Mouse (Mus musculus): ENCODE measurements around the gene Vps52. TPM values are rescaled to one million over a fixed set of nuclear protein-coding genes. Genes with fewer than 3 reads are reported as not detected.
"Not testable (repeated sequence)": the region's sequence is repeated elsewhere in the genome, so short reads cannot be mapped to it uniquely, and the experiment has no call there.

The Vps52 gene
- polyA plus RNA-seq, 1 experiment from 2014 or later, result 49.1 TPM

DNA sequence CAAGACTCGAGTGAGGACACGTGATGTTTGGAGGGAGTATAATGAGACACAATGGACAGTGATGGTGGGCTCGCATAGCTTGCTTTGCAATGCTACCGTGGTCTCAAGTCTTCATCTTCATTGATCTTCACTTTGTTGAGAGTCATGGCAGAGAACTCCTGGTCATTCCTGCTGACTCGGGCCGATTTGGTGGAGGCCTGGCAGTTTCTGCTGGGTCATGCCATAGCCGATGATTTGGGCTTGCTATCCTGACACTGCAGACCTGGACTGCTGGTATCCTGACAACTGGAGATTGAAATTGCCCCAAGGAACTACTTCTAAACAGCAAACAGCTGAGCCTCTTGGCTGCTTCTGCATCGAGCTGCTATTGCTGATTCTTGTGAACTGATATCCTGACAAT, 39.3 kb downstream of the Vps52 start:
- Histone ChIP-seq H3K27ac (ENCODE audit: low read depth, low read length) (no peak overlapping the region), H3K4me1 (replicated peaks; ENCODE audit: control insufficient read depth, insufficient read depth, low read length) (peaks cover 3% of the 10 kb centered on the region; the same call in 1 of the 2 replicates), H3K9me3 (ENCODE audit: control insufficient read depth, low read length) (no peaks in the 10 kb centered on the region), H3K4me2 (no peak overlapping the region), H3K36me3 (ENCODE audit: control insufficient read depth, insufficient read depth, low read length) (no peaks in the 10 kb centered on the region), H3K4me3 (ENCODE audit: low read depth, low read length) (no peak overlapping the region), H3K9ac (ENCODE audit: low read depth, low read length) (no peak overlapping the region), H3K27me3 (replicated peaks; ENCODE audit: control insufficient read depth, insufficient read depth, low read length) (peaks cover 4% of the 10 kb centered on the region)
- 86% methylated on average over 8 of the region's 8 CpGs for WGBS
- DNase-seq (ENCODE audit: low spot score) (no peak), ATAC-seq (replicated peaks; ENCODE audit: low FRiP score) (no peak)

DNA sequence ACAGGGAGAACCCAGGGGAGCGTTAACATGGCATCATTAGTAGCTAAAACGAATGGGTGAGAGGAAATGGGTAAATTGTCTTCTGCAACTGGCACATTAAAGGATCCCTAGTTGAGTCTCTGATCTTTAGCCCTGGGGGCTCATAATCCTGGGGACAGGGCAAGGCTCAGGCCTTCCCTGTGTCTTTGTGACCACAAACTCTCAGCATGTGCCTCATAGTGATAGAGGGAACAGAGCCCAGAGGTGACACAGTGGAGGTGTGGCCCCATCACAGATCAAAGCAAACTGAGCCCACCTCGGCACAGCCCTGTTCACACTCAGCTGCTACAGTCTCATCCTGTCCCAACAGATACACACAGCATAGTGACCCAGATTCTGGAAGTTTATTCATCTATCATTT, 40.0 kb downstream of the Vps52 start:
- peaks cover 10% of the 10 kb centered on the region for H3K27me3 ChIP-seq (replicated peaks; ENCODE audit: control insufficient read depth, insufficient read depth, low read length)

GRCm38 (mm10) chr17:33997025-33997424, 41.4 kb downstream of the Vps52 start:
- 82% methylated on average over 2 of the region's 2 CpGs for WGBS
- H3K27me3 ChIP-seq (replicated peaks; ENCODE audit: control insufficient read depth, insufficient read depth, low read length), result peaks cover 16% of the 10 kb centered on the region

More for the DNA sequence above, 40.0 kb downstream of the Vps52 start:
- H3K9ac ChIP-seq (ENCODE audit: low read depth, low read length), result no peak overlapping the region
- H3K4me3 ChIP-seq (ENCODE audit: low read depth, low read length), result no peak overlapping the region
- no peak for ATAC-seq (replicated peaks; ENCODE audit: low FRiP score)
- DNase-seq (ENCODE audit: low spot score), result no peak
- no peaks in the 10 kb centered on the region for H3K9me3 ChIP-seq (ENCODE audit: control insufficient read depth, low read length)
- H3K4me2 ChIP-seq, result no peak overlapping the region
- no peaks in the 10 kb centered on the region for H3K36me3 ChIP-seq (ENCODE audit: control insufficient read depth, insufficient read depth, low read length)
- 45% methylated on average over 3 of the region's 3 CpGs for WGBS
- peaks cover 5% of the 10 kb centered on the region; the same call in 1 of the 2 replicates for H3K4me1 ChIP-seq (replicated peaks; ENCODE audit: control insufficient read depth, insufficient read depth, low read length)
- no peak overlapping the region for H3K27ac ChIP-seq (ENCODE audit: low read depth, low read length)

DNA sequence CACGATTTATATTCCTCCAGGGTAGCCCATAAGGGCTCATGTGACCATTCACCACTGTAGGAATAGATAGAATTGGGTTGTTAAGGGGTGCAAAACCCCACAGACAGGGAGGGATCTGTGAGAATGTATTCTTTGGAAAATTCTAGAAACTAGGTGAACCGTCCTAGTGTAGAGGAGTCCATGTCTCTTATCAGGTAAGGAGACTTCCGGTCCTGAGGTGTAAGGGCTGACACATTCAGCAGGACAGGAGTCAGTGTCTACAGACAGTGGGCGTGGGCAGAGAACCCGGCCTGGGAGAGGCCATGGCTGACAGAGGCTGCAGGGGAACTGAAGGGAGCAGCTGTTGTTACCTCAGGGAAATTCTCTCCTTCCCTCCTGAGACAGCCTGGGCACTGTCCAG, 43.1 kb downstream of the Vps52 start:
- not testable (repeated sequence) for ATAC-seq (replicated peaks; ENCODE audit: low FRiP score); H3K4me3 ChIP-seq (ENCODE audit: low read depth, low read length); H3K9ac ChIP-seq (ENCODE audit: low read depth, low read length); H3K36me3 ChIP-seq (ENCODE audit: control insufficient read depth, insufficient read depth, low read length); H3K9me3 ChIP-seq (ENCODE audit: control insufficient read depth, low read length); H3K27ac ChIP-seq (ENCODE audit: low read depth, low read length); H3K4me1 ChIP-seq (replicated peaks; ENCODE audit: control insufficient read depth, insufficient read depth, low read length); H3K4me2 ChIP-seq; DNase-seq (ENCODE audit: low spot score)
- H3K27me3 ChIP-seq (replicated peaks; ENCODE audit: control insufficient read depth, insufficient read depth, low read length), result peaks cover 16% of the 10 kb centered on the region
- 36% methylated on average over 5 of the region's 5 CpGs for WGBS

More at GRCm38 (mm10) chr17:33997025-33997424, 41.4 kb downstream of the Vps52 start:
- not testable (repeated sequence) for H3K4me3 ChIP-seq (ENCODE audit: low read depth, low read length); H3K36me3 ChIP-seq (ENCODE audit: control insufficient read depth, insufficient read depth, low read length); H3K4me2 ChIP-seq; H3K27ac ChIP-seq (ENCODE audit: low read depth, low read length); H3K4me1 ChIP-seq (replicated peaks; ENCODE audit: control insufficient read depth, insufficient read depth, low read length); H3K9me3 ChIP-seq (ENCODE audit: control insufficient read depth, low read length); ATAC-seq (replicated peaks; ENCODE audit: low FRiP score); H3K9ac ChIP-seq (ENCODE audit: low read depth, low read length); DNase-seq (ENCODE audit: low spot score)

- no peaks in the 10 kb centered on the region for H3K36me3 ChIP-seq (ENCODE audit: control insufficient read depth, insufficient read depth, low read length)
- 2% methylated on average over 84 of the region's 87 CpGs for WGBS
- ATAC-seq (replicated peaks; ENCODE audit: low FRiP score) (peak; percentile 55; the same call in 1 of the 2 replicates), DNase-seq (ENCODE audit: low spot score) (peak; percentile 56)
- peak overlapping the region; percentile 98 for H3K4me2 ChIP-seq
- no peaks in the 10 kb centered on the region for H3K9me3 ChIP-seq (ENCODE audit: control insufficient read depth, low read length)
- H3K4me3 ChIP-seq (ENCODE audit: low read depth, low read length), result peak overlapping the region; percentile 69
- H3K27ac ChIP-seq (ENCODE audit: low read depth, low read length), result no peak overlapping the region; the same call in 1 of the 2 replicates
- H3K27me3 ChIP-seq (replicated peaks; ENCODE audit: control insufficient read depth, insufficient read depth, low read length), result peaks cover 16% of the 10 kb centered on the region
- peaks cover 5% of the 10 kb centered on the region; the same call in 1 of the 2 replicates for H3K4me1 ChIP-seq (replicated peaks; ENCODE audit: control insufficient read depth, insufficient read depth, low read length)
- H3K9ac ChIP-seq (ENCODE audit: low read depth, low read length), result peak overlapping the region; percentile 66
These were observed 43.9 kb downstream of the Vps52 start for GRCm38 (mm10) chr17:33999341-34000149.

- H3K27me3 ChIP-seq (replicated peaks; ENCODE audit: control insufficient read depth, insufficient read depth, low read length), result peaks cover 16% of the 10 kb centered on the region
These were observed 44.5 kb downstream of the Vps52 start, which contains the start of gene H2-K1 for GRCm38 (mm10) chr17:34000150-34000537. Gene H2-K1, minus strand, starts transcription at chr17:34000347.

GRCm38 (mm10) chr17:34000796-34001195, 45.2 kb downstream of the Vps52 start:
- H3K9me3 ChIP-seq (ENCODE audit: control insufficient read depth, low read length); H3K4me2 ChIP-seq; H3K9ac ChIP-seq (ENCODE audit: low read depth, low read length); DNase-seq (ENCODE audit: low spot score); H3K4me3 ChIP-seq (ENCODE audit: low read depth, low read length); H3K36me3 ChIP-seq (ENCODE audit: control insufficient read depth, insufficient read depth, low read length); H3K27ac ChIP-seq (ENCODE audit: low read depth, low read length); H3K4me1 ChIP-seq (replicated peaks; ENCODE audit: control insufficient read depth, insufficient read depth, low read length); ATAC-seq (replicated peaks; ENCODE audit: low FRiP score): not testable (repeated sequence)
- H3K27me3 ChIP-seq (replicated peaks; ENCODE audit: control insufficient read depth, insufficient read depth, low read length), result peaks cover 16% of the 10 kb centered on the region
- WGBS, result 44% methylated on average over 2 of the region's 2 CpGs

More at GRCm38 (mm10) chr17:34000150-34000537, 44.5 kb downstream of the Vps52 start, which contains the start of gene H2-K1:
- Histone ChIP-seq H3K4me2 (peak within 1 kb of the TSS; percentile 98), H3K27ac (ENCODE audit: low read depth, low read length) (no peak within 1 kb of the TSS; the same call in 1 of the 2 replicates), H3K4me1 (replicated peaks; ENCODE audit: control insufficient read depth, insufficient read depth, low read length) (peaks cover 5% of the 10 kb centered on the region; the same call in 1 of the 2 replicates), H3K9me3 (ENCODE audit: control insufficient read depth, low read length) (no peaks in the 10 kb centered on the region), H3K36me3 (ENCODE audit: control insufficient read depth, insufficient read depth, low read length) (no peaks in the 10 kb centered on the region), H3K4me3 (ENCODE audit: low read depth, low read length) (peak within 1 kb of the TSS; percentile 69), H3K9ac (ENCODE audit: low read depth, low read length) (peak within 1 kb of the TSS; percentile 66)
- under 1% methylated on average over 30 of the region's 30 CpGs for WGBS
- ATAC-seq (replicated peaks; ENCODE audit: low FRiP score) (peak; percentile 84), DNase-seq (ENCODE audit: low spot score) (peak; percentile 74)

DNA sequence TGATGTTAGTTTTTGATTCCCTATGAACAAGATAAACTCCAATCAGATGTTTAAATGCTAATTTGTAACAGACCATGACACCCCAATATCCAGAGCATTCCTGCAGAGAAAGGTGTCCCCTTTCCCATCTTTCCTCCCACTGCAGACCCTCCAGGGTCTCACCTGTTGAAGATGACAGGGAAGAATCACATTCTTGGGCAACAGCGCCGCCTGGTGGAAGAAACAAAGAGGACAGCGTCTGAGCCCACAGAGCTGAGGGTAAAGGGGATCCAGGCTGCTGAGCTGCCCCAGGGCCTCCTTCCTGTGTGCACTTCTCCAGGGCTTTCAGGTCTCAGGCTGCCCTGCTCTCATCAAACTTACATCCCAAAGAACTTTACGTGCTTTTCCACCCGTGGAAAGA, 47.8 kb downstream of the Vps52 start:
- Histone ChIP-seq H3K4me3 (ENCODE audit: low read depth, low read length) (no peak overlapping the region), H3K9ac (ENCODE audit: low read depth, low read length) (no peak overlapping the region), H3K27ac (ENCODE audit: low read depth, low read length) (no peak overlapping the region), H3K27me3 (replicated peaks; ENCODE audit: control insufficient read depth, insufficient read depth, low read length) (peaks cover 16% of the 10 kb centered on the region), H3K36me3 (ENCODE audit: control insufficient read depth, insufficient read depth, low read length) (no peaks in the 10 kb centered on the region), H3K4me1 (replicated peaks; ENCODE audit: control insufficient read depth, insufficient read depth, low read length) (peaks cover 5% of the 10 kb centered on the region; the same call in 1 of the 2 replicates), H3K9me3 (ENCODE audit: control insufficient read depth, low read length) (no peaks in the 10 kb centered on the region), H3K4me2 (no peak overlapping the region)
- 5% methylated on average over 5 of the region's 5 CpGs for WGBS
- ATAC-seq (replicated peaks; ENCODE audit: low FRiP score) (no peak), DNase-seq (ENCODE audit: low spot score) (no peak)
